Mouse (Mus musculus): Measurements from ENCODE around the gene Edc4.
A peak's percentile ranks its signal among the peaks of the same experiment; 100 is the strongest.
"Not testable (repeated sequence)": the region's sequence is repeated elsewhere in the genome, so short reads cannot be mapped to it uniquely, and the experiment has no call there.

Edc4 gene

GRCm38 (mm10) chr8:105880754-105881520, at the start of gene Edc4:
Edc4 (plus strand) TSS chr8:105880881.
- peak; percentile 85 to 89 for DNase-seq (ENCODE audit: low spot score in 2 of 2)

GRCm38 (mm10) chr8:105833740-105834139, 46.9 kb upstream of the Edc4 start:
- DNase-seq (ENCODE audit: low spot score in 2 of 2), result not testable (repeated sequence)

- peak; percentile 65 to 68 for DNase-seq (ENCODE audit: low spot score in 2 of 2)
Observed at GRCm38 (mm10) chr8:105835318-105835717, 45.4 kb upstream of the Edc4 start.

- no peak for DNase-seq (ENCODE audit: low spot score in 2 of 2)
Observed at GRCm38 (mm10) chr8:105836991-105837390, 43.7 kb upstream of the Edc4 start.

DNA sequence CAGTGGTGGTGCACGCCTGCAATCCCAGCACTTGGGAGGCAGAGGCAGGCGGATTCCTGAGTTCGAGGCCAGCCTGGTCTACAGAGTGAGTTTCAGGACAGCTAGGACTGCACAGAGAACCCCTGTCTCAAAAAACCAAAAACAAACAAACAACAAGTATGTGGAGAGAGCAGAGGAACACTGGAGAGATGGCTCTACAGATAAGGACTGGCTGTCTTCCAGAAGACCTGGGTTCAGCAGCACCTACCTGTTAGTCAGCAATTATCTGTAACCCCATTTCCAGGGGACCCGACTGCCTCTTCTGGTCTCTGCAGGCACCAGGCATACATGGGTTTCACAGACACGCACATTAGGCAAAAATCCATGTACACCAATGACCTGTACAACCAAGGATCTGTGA, 41.5 kb upstream of the Edc4 start:
- DNase-seq (ENCODE audit: low spot score in 2 of 2), result no peak

GRCm38 (mm10) chr8:105846678-105847077, 34.0 kb upstream of the Edc4 start:
- DNase-seq (ENCODE audit: low spot score in 2 of 2), result no peak

DNA sequence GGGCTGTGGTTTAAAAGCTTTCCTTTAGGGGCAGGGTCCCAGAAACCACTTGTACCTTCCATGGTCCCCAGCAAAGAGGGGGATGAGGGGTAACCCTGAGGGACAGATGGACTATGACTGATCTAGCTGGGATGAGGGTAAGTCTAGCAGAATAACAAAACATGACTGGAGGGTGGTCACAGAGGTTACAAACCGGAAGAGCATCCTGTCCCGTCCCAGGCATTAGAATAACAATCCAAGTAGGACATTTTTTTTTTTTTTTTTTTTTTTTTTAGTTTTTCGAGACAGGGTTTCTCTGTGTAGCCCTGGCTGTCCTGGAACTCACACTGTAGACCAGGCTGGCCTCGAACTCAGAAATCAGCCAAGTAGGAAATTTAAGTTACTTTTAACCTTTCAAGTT, 30.7 kb upstream of the Edc4 start:
- DNase-seq (ENCODE audit: low spot score in 2 of 2), result no peak

DNA sequence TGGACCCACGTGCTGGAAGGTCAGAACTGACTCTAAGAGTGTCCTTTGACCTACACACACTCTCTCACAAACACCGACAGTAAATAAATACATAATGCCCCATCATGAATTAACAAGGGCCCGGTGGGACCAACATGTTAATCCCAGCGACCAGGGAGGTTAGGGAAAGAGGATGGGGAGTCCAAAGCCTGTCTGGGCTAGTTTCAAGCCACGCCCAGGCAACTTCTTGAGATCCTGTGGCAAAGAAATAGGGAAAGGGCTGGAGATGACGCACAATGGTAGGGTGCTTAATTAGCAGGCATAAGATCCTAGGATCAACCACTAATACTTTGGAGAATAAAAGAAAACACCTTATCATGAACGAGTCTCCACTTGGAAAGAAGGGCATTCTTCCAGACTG, 30.1 kb upstream of the Edc4 start:
- DNase-seq (ENCODE audit: low spot score in 2 of 2), result no peak

DNA sequence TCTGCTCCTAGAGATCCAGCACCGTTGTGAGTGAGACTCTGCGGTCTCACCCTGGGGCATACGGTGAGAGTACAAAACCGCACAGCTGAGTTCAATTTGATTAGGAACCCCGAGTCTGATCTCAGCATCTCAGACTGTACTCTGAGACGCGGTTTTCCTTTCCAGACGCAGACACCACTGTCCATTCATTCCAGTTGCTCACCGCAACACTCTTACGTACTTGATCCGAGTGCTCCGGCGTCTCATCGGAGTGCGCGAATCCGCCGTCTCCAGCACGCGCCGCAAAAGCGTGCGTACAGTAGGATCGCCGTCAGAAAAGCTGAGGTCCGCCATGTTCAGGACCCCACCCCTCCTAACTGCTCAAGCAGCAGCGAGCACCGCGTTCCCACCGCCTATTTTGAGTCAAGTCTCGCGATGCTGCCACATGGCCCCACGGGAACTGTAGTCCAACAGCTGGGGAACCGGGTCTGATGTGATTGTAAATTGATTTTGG, 29.0 kb upstream of the Edc4 start:
- DNase-seq (ENCODE audit: low spot score in 2 of 2), result peak; percentile 89 to 91

DNA sequence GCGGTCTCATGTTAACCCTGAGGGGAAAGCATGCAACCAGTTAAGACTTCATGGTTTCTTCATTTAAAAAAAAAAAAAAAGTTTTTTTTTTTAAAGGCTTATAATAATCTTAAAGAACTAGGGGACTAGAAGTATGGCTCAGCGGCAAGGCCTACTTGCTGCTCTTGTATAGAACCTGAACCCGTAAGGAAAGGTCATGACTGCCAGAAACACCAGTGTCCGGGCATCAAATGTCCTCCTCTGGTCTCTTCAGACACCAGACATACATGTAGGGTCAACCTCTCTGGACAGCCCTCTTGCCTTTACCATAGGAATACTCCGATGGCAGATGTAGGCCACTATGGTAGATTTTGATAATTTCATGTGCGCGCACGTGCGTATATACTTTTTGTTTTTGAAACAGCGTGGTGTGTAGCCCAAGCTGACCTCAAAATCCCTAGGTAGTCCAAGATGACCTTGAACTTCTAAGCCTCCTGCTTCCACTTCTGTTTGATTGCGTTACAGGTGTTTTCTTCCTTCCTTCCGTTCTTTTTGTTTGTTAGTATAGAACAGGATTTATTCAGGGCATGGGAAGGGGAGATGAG, 28.4 kb upstream of the Edc4 start:
- DNase-seq (ENCODE audit: low spot score in 2 of 2), result no peak

GRCm38 (mm10) chr8:105853178-105853577, 27.5 kb upstream of the Edc4 start, which contains the start of gene Cenpt:
Cenpt (minus strand) TSS chr8:105853278.
- no peak for DNase-seq (ENCODE audit: low spot score in 2 of 2)

- no peak for DNase-seq (ENCODE audit: low spot score in 2 of 2)
Observed at GRCm38 (mm10) chr8:105854303-105854702, 26.4 kb upstream of the Edc4 start.

- DNase-seq (ENCODE audit: low spot score in 2 of 2), result peak; percentile 89 to 92
Observed at GRCm38 (mm10) chr8:105854715-105855216, 25.9 kb upstream of the Edc4 start, which contains the start of gene Thap11. Thap11 (plus strand) TSS chr8:105855132.

DNA sequence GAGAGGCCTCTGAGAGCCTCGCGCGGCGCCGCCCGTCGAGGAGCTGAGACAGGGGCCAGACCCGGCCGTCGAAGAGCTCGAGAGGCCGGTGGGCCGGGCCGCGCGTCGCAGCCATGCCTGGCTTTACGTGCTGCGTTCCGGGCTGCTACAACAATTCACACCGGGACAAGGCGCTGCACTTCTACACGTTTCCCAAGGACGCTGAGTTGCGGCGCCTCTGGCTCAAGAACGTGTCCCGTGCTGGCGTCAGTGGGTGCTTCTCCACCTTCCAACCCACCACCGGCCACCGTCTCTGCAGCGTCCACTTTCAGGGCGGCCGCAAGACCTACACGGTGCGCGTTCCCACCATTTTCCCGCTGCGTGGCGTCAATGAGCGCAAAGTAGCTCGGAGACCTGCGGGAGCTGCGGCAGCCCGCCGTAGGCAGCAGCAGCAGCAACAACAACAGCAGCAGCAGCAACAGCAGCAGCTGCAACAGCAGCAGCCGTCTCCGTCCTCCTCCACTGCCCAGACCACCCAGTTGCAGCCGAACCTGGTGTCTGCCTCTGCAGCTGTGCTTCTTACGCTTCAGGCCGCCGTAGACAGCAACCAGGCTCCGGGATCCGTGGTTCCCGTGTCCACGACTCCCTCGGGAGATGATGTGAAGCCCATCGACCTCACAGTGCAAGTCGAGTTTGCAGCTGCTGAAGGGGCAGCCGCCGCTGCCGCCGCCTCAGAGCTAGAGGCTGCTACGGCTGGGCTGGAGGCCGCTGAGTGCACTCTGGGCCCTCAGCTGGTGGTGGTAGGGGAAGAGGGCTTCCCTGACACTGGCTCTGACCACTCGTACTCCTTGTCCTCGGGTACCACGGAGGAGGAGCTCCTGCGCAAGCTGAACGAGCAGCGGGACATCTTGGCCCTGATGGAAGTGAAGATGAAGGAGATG, 25.2 kb upstream of the Edc4 start:
- peak; percentile 55 to 65 for DNase-seq (ENCODE audit: low spot score in 2 of 2)

DNA sequence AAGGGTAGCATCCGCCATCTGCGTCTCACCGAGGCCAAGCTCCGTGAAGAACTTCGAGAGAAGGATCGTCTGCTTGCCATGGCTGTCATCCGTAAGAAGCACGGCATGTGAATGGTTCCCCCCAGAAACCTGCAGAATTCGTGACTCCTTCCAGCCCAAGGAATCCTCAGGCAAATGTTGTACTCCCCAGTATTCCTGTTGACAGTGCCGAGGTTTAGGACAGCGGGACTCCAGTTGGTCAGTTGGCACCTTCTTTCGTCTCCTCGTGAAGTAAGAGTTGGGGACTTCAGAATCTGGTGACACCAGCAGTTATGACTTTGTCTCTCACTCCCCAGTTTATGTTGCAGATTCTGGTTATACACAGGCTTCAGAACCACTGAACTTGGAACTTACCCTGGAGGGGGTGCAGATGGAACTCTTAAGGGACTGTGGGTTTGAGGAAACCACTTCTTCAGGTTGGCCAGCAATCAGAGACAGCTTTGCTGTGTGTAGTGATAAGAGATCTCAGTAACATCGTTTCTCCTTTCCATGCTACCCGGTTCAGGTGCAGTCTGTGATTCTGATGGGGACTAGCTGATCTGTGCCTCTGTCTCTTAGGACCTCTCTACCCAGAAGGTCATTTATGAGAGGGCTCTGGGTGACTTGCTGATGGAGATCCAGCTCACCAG, 24.4 kb upstream of the Edc4 start:
- no peak for DNase-seq (ENCODE audit: low spot score in 2 of 2)

- DNase-seq (ENCODE audit: low spot score in 2 of 2), result no peak
Observed at GRCm38 (mm10) chr8:105858495-105858894, 22.2 kb upstream of the Edc4 start.

GRCm38 (mm10) chr8:105859314-105859713, 21.4 kb upstream of the Edc4 start:
- no peak for DNase-seq (ENCODE audit: low spot score in 2 of 2)

DNA sequence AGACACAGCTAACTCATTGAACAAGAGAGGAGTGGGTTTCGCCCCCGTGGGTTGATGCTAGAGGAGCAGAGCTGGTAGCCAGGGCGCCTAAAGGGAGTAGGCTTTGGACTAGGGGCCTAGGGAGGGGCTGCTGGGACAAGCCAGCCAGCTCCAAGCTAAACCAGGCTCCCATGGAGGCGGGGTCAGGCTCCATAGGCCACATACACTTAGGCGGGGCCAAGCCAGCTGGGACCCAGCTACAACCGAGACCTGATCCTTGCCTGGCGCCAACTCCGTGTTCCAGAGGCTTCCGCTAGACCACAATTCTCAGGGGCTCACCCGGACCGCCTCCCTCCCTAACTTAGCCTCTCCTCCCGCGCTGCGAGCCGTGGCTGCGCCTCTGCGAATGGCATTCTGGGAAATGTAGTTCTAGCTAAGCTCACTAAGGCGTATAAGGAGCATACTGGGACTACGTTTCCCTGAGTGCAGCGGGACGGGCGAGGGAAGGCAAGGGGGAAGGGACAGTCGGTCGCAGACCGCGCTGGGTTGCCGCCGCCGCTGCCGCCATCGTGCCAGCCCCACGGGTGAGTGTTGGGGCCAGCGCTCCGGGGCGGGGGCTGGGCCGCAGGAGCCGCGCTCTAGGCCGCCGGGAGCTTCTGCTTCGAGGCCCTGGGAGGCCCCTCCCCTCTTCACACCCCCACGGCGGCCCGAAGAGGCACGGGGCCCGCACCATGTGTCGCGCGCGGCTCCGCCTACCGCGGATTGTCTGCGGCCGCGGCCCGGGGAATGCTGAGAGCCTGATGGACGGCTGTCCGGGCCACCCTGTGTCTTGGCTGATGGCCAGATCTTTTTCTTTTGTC, 20.3 kb upstream of the Edc4 start, which contains the start of gene Nutf2:
Gene Nutf2 (plus strand): TSS at position 438 of the 839 bp plus-strand sequence.
- peak; percentile 91 to 94 for DNase-seq (ENCODE audit: low spot score in 2 of 2)

DNA sequence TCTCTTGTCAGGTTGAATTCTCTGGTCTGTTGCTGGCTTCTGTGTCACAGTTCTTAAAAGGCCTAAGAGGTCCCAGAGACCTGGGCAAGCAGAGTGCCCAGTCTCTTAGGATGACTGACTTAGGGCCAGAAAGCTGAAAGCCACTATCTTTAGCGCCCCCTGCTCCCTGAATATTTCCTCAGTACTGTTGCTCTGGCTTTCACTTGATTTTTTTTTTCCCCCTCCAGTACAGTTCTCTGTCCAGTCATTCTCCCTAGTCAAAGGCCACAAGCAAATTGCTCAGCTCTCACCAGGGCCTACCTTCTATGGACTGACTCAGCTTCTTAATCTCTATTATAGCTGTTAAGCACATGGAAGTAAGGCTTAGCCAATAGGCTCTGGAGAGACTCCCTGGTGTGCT, 18.7 kb upstream of the Edc4 start:
- DNase-seq (ENCODE audit: low spot score in 2 of 2), result no peak

DNA sequence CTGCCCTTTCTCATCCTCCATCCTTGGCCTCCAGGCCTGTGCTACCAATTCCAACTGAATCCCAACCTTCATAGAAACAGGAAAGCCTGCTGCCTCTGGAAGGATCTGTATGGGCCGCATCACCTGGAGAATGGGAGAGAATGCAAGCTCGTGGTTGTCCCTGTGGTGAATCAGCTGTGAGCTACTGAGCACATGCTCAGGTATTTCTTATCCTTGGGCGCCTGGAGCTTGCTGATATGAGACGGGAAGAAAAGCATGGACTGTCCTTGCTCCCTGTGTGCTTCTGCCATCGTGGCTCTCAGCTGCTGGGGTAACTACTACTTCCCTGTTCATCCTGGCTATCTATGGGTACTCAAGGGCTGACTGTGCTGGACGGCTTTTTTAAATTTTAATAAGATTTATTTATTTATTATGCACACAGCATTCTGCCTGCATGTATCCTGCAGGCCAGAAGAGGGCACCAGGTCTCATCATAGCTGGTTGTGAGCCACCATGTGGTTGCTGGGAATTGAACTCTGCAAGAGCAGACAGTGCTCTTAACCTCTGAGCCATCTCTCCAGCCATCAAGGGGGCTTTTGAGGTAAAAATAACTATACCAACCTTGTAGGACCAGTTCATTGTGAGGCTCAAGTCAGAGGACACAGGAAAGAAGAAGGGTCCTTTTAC, 14.2 kb upstream of the Edc4 start:
- no peak for DNase-seq (ENCODE audit: low spot score in 2 of 2)
